Mouse (Mus musculus) layer of hippocampus, adult 8-10 months (tissue): Measurements from ENCODE around the gene Cul7. TPM values are rescaled to one million over a fixed set of nuclear protein-coding genes. Genes with fewer than 3 reads are reported as not detected.

Source experiments
- DNase-seq, 2 experiments: peaks; one replicate each; pipeline ENCODE4 v3.0.0; 2022; ENCODE audit warnings: low spot score in 2 of 2
- total RNA-seq, 4 experiments: library from RNA; stranded (reverse); gene quantifications; 2 replicates each; pipeline ENCODE4 v1.2.4; 2022

Gene Cul7
- total RNA-seq, 4 experiments from 2014 or later: 22.6 to 26.4 (median 23.4) TPM

DNA sequence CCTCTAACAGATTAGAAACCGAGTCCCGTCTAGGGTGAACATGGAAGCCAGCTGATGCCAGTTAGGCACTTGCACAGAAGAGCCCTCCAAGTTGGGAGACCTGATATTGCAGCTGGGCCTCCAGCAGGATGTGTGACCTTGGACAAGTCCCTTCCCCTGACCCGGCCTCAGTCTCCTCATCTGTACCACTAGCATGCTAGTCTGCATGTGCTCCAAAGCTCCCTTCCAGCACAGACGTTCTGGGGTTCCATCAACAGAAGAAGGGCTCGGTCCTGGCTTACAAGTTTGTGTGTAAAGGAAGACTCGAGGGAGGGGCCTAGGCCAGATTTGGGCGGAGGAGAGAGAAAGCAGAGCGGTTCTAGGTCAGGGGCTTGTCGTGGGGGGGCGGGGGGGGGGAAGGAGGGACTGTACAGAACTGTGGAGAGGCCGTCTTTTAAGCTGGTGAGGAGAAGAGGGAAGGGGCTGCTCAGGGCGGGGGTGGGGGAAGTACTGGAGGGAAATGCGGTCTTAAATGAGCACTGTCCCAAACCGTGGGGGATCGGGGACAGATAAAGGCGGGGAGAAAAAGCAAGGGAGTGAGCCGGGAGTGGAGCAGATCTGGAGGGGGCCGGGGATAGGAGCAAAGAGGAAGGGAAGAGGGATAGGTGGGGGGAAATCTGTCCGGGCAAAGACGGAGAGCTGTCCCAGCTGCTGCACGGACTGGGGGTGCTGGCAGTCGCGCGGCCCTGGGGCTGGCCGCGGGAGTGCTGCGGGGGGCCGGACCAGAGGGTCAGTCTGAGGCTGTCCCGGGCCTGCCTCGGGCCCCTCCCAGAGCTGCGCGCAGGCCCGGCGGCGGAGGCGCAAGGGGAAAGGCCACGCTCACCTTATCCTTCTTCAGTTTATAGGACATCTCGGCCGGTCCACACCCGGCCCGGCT is 54.1 kb downstream of the Cul7 start:
- DNase-seq: no peak

GRCm38 (mm10) chr17:46704887-46705835 is 55.0 kb downstream of the Cul7 start, which contains the start of gene Ppp2r5d:
Gene Ppp2r5d (minus strand): TSS chr17:46705111.
- DNase-seq: peak; percentile 96 to 98

GRCm38 (mm10) chr17:46706375-46707089 is 56.4 kb downstream of the Cul7 start:
- no peak for DNase-seq

DNA sequence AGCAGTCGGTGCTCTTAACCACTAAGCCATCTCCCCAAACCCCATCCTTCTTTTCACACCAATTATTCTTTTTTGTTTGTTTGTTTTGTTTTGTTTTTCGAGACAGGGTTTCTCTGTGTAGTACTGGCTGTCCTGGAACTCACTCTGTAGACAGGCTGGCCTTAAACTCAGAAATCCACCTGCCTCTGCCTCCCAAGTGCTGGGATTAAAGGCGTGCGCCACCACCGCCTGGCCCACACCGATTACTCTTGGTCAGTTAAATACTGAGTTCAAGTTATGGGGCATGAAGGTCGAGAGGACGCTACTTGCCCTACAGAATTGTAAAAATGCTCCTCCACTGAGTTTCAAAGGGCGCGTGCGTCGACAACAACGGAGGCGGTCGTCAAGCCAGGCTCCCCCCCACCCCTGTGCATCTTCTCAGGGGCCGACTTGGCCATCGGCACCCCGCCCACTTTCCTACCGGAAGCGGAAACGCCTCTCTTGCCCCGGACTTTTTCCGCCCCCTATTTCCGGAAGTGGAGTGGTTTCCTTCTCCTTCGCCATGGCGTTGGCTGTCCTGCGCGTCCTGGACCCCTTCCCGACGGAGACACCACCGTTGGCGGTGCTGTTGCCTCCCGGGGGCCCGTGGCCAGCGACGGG is 60.9 kb downstream of the Cul7 start, which contains the start of gene Pex6:
Gene Pex6, plus strand, starts transcription at position 505 of the 639 bp plus-strand sequence.
- peak; percentile 89 to 90 for DNase-seq

DNA sequence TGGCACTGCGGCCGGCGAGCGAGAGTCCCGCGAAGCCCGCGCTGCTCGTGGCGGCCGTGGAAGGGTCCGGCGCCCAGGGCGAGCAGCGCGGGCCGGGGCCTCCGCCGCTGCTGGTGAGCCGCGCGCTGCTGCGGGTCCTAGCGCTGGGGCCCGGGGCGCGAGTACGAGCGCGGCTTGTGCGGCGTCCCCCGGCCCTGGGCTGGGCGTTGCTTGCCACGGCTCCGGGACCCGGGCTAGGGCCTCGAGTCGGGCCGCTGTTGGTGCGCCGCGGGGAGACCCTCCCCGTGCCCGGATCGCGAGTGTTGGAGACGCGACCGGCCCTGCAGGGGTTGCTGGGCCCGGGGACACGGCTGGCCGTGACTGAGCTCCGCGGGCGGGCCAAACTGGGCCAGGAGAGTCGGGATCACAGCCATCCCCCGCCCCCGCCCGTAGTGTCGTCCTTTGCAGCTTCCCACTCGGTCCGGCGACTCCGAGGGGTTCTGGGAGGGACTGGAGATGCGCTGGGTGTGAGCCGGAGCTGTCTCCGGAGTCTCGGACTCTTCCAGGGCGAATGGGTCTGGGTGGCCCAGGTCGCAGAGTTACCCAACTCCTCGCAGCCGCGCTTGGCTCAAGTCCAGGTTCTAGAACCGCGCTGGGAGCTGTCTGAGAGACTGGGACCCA is 61.6 kb downstream of the Cul7 start:
- DNase-seq: peak in 1 of 2 experiments; percentile 31

DNA sequence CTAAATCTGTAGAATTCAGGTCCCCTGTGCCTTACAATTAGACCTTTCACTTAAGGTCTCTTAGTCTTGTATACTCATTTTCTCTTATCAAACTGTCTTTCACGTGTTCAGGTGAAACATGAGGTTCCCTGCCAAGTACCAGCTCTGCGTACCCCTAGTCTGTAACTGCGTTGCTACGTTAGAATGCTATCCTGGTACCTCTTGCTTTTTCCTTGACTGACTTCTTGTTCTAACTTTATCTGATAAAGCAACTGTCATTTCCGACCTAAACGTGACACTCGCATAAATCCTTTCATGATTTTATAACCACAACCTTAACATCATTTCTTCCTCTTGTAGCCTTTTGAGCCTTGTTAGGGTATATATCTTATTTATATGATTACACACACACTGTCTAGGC is 62.3 kb downstream of the Cul7 start:
- DNase-seq: no peak

DNA sequence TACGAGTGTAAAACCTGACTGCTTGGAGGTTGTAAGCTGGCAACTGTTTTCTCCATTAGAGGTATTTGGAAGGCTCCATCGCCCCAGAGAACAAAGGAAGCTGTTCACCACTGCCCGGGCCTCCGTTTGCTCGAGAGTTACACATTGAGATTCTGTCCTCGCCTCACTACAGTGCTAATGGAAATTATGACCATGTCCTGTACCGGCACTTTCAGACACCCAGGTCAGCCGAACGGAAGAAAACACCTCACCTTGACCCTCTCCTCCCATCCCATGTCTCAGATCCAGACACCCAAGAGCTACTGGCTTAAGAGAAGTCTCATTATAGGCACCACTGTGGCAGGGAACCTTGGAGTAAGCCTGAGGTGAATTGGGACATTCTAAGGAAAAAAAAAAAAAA is 63.7 kb downstream of the Cul7 start:
- DNase-seq: no peak

Other genes with a start within 250 kb of the Cul7 start
- 1 to 10 TPM; 3.9 to 7.1 (median 4.2) TPM for gene Crip3, start 221.4 kb upstream of the Cul7 start, total RNA-seq
- 1 to 10 TPM in 1 of 4 experiments, under 1 TPM in 3; 0.23 to 1.2 (median 0.84) TPM for gene Slc22a7, start 211.9 kb upstream of the Cul7 start, total RNA-seq
- 100 to 1,000 TPM; 101 to 124 (median 111) TPM for gene Ttbk1, start 162.7 kb upstream of the Cul7 start, total RNA-seq
- 1 to 10 TPM; 4.1 to 7.5 (median 6.0) TPM for gene Dnph1, start 153.6 kb upstream of the Cul7 start, total RNA-seq
- gene Cul9, start 103.9 kb upstream of the Cul7 start, total RNA-seq: 10 to 100 TPM; 57.2 to 81.6 (median 63.8) TPM
- 10 to 100 TPM; 66.2 to 84.0 (median 73.5) TPM for gene Srf, start 94.2 kb upstream of the Cul7 start, total RNA-seq
- 1 to 10 TPM; 8.2 to 9.2 (median 8.9) TPM for gene Ptk7, start 20.8 kb upstream of the Cul7 start, total RNA-seq
- 10 to 100 TPM; 18.9 to 21.8 (median 21.1) TPM for gene Klc4, start 4.3 kb upstream of the Cul7 start, total RNA-seq
- gene Mrpl2, start 4.1 kb upstream of the Cul7 start, total RNA-seq: 10 to 100 TPM; 43.7 to 60.5 (median 51.2) TPM
- 10 to 100 TPM; 12.1 to 20.5 (median 17.0) TPM for gene Rrp36, start 24.0 kb downstream of the Cul7 start, total RNA-seq
- gene Mea1, start 28.5 kb downstream of the Cul7 start, total RNA-seq: 100 to 1,000 TPM in 1 of 4 experiments, 10 to 100 TPM in 3; 92.7 to 105 (median 96.4) TPM
- 100 to 1,000 TPM; 155 to 173 (median 166) TPM for gene Klhdc3, start 30.6 kb downstream of the Cul7 start, total RNA-seq
- 10 to 100 TPM; 78.6 to 86.9 (median 81.8) TPM for gene Ppp2r5d, start 54.8 kb downstream of the Cul7 start, total RNA-seq
- gene Pex6, start 61.1 kb downstream of the Cul7 start, total RNA-seq: 10 to 100 TPM; 42.8 to 54.4 (median 51.9) TPM
- 1 to 10 TPM in 2 of 4 experiments, under 1 TPM in 1, not detected in 1; 0.61 to 1.6 (median 1.2) TPM for gene Gnmt, start 78.8 kb downstream of the Cul7 start, total RNA-seq
- gene Cnpy3, start 101.9 kb downstream of the Cul7 start, total RNA-seq: 10 to 100 TPM; 64.6 to 68.9 (median 67.9) TPM
- under 1 TPM in 2 of 4 experiments, not detected in 2; 0.29 to 0.49 TPM for gene Ptcra, start 113.4 kb downstream of the Cul7 start, total RNA-seq
- gene 2310039H08Rik, start 122.3 kb downstream of the Cul7 start, total RNA-seq: 1 to 10 TPM; 7.3 to 9.2 (median 8.7) TPM
- 10 to 100 TPM; 40.2 to 47.5 (median 45.0) TPM for gene Rpl7l1, start 132.3 kb downstream of the Cul7 start, total RNA-seq
- 10 to 100 TPM; 51.9 to 67.7 (median 61.2) TPM for gene Bicral, start 208.1 kb downstream of the Cul7 start, total RNA-seq
- gene Tbcc, start 240.3 kb downstream of the Cul7 start, total RNA-seq: 10 to 100 TPM; 24.8 to 38.5 (median 33.2) TPM